Mouse (Mus musculus) adrenal gland, postnatal 25 days (tissue): Measurements from ENCODE around the gene Cln5. TPM values are rescaled to one million over a fixed set of nuclear protein-coding genes. Genes with fewer than 3 reads are reported as not detected.

Experiments used
- DNase-seq: peaks from one replicate; pipeline ENCODE4 v3.0.0; 2021; ENCODE audit warnings: mixed read lengths
- long read RNA-seq: library from polyadenylated mRNA; stranded (forward); transcript quantifications from one replicate; pipeline ENCODE4 v2.0.0, GENCODE M21; 2021
- total RNA-seq: library from RNA; stranded (reverse); gene quantifications from 2 replicates; pipeline ENCODE4 v1.2.3, GENCODE M21; 2021

Cln5 gene
- 32.4 and 32.8 TPM in 2 replicates for total RNA-seq
- long read RNA-seq, transcript Cln5-201 (4 exons, 2,445 nt): major isoform, 28 of 32 reads
- long read RNA-seq, partial matches to known transcripts: 3 of 32 reads
- long read RNA-seq, other reads (novel, unspliced or antisense): 1 of 32 reads

DNA sequence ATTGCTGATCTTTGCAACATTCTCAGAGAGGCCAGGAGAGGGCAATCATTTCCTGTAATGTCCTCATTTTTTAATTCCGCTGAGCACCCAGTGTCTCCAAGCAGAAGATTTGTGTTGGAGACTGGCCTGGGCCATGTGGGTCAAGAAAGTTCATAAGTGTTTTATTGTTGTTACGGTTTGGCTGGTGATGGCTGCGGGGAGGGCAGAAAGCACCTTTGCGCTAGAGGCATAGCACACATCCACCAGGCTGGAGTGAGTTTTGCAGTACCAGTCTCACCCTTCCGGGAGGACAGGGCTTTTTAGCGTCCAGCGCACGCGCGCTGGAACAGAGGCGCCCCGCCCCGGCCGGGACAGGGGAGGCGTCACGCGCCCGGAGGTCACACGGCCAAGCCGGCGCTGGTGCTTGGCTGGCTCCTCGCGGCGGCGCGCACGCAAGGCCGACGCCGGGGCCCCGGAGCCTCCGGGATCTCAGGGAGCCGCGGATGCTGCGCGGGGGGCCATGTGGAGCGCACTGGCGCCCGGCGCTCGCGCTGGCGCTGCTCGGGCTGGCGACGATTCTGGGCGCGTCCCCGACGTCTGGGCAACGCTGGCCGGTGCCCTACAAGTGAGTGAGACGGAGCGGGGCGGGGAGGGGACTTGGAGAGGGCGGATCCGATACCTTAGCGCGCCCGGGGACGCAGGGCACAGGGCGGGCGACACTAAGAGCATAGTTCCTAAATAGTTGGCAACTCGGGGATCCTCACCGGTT, at the start of gene Cln5:
Gene Cln5, plus strand, starts transcription at position 353 of the 748 bp plus-strand sequence.
- peak; percentile 97 for DNase-seq

DNA sequence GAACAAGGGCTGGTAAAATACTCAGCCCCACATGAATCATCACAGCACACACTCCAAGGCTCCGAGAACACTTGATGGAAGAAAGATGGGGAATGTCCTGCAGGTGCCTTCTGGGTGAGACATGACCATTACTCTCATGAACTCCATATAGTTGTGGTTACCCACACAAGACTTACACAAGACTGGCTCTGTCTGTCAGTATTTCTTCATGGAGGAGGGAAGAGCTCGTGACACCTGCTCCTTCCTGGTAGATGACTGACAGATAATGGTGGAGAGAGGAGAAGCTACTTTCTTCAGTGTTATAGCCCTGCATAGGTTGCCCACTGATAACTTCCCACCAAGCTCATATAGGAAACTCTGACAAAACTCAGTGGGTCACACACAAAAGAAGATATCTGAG, 40.8 kb upstream of the Cln5 start:
- no peak for DNase-seq

- DNase-seq: peak; percentile 39
These were observed 36.7 kb upstream of the Cln5 start for GRCm38 (mm10) chr14:103033271-103033823.

GRCm38 (mm10) chr14:103034076-103034475, 35.9 kb upstream of the Cln5 start:
- DNase-seq: no peak

GRCm38 (mm10) chr14:103037016-103037415, 33.0 kb upstream of the Cln5 start:
- no peak for DNase-seq

GRCm38 (mm10) chr14:103046677-103047076, 23.3 kb upstream of the Cln5 start, which contains the start of gene Acod1:
TSS of gene Acod1 (plus strand) at chr14:103046977.
- DNase-seq: no peak

DNA sequence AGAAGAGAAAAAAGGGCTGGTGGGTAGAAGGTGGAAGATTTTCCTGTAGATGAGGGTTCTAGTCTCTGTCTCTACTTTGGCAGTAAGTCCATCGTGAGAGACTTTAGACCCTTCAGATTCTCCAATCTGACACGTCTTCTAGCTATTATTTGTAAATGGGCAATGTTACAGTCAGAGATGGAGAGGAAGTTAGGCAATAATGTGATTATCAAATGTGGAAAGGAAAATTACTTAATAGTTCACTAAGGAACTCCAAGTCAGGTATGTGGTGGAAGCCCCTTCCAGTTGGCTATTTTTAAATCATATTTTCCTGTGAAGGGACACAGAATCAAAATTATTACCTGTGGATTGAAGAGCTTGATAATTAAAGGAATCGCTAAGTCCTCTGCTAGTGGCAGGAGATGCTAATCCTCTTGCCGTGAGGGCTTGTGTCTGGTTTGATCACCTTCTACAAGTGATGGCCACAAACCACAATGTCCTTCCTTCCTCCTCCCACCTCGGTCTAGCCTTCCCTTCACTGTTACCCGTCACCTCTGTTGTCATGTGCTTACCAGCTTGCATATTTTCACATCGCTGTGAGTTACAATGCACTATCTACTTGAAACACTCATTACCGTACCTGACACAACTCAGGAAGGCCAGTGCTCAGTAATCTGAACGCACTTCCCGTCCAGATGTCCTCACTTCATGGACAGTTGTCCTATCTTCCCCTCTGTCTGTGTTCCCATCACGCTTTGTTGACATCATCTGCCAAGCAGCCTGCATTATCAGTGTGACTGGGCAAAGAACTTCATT, 21.5 kb upstream of the Cln5 start:
- no peak for DNase-seq

DNA sequence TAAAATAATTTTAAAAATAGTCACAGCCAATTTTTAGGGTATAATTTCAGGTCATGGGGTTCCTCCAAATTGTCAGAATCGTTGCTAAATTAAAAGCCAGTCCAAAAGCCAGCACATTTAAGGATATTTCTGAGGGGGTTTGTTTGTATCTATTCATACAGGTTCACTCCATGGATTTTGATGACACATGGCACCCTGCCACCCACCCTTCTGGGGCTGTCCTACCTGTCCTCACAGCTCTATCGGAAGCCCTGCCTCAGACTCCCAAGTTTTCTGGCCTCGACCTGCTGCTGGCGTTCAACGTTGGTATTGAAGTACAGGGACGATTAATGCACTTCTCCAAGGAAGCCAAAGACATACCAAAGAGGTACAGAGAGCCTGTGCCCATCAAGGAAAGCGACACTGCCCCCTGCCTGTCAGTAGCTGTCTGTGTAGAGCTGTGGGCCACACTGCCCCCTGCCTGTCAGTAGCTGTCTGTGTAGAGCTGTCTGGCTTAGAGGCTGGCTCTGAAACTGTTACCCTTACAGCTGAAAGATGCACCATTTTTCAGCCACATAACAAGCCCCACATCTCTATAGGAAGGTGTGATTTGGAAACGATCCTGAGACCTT, 18.8 kb upstream of the Cln5 start:
- peak; percentile 86 for DNase-seq

DNA sequence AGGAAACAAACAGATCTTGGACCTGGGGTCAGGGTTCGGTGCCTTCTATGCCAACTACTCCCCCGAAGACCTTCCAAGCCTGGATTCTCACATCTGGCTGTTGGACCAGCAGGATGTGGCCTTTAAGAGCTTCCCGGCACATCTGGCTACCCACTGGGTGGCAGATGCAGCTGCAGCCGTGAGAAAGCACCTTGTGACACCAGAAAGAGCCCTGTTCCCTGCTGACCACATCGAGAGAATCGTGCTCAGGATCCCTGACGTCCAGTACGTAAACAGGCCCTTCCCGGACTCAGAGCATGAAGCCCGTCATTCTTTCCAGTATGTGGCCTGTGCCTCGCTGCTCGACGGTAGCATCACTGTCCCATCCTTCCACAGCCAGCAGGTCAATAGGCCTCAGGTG, 15.3 kb upstream of the Cln5 start:
- DNase-seq: no peak

DNA sequence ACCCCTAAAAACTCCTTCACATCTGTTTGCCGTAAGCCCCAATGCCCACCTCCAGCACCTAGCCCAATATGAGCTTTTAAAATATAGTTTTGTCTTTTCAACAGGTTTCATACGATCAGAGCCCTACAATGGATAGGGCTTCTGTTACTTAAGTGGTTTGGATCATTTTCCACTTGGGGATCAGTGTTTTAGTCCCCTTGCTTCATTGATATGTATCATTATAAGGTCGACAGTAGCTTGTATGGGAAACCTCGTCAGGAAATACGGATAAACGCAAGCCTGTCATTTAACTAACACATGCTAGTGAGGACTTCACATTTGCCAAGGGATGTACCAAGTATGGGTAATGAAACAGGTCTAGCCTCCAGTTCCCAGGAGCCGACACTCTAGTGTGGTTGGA, 13.4 kb upstream of the Cln5 start:
- no peak for DNase-seq

DNA sequence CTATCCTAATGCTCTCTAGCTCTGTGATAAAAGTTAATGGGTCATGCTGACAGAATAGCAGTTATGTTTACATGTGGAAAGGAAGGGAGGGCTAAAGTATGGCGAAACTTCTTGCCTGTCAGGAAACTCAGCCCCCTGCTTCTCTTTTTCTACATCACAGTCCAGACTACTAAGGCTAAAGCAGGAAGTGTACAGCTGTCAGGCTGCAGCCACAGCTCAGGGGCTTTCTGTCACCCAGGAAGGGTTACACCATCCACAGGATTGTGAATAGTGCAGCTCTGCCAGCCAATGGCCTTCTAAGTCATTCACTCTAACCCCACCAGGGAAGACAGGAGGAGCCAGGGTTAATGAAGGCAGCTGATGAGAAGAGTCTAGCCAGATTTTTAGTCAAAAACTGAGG, 11.0 kb upstream of the Cln5 start:
- no peak for DNase-seq

DNA sequence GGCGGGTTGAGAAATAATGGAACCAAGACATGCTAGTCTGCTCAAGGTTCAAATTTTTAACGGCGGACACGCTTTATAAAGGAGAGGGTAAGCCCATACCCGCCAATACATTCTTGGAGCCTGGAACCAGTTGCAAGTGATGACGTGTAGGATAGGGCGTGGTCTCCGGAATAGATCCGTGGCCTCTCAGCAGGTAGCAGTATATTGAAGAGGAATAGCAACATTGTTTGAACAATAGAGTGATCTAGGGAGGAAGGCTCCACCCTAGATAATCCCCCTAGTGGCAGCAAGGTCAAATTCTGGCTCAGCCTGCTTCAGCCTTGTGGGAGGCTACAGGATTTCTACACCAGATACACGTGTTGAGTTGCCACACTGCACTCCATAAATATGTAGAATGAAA, 10.5 kb upstream of the Cln5 start:
- DNase-seq: no peak

GRCm38 (mm10) chr14:103065294-103066167, 4.5 kb upstream of the Cln5 start:
- DNase-seq: peak; percentile 71

DNA sequence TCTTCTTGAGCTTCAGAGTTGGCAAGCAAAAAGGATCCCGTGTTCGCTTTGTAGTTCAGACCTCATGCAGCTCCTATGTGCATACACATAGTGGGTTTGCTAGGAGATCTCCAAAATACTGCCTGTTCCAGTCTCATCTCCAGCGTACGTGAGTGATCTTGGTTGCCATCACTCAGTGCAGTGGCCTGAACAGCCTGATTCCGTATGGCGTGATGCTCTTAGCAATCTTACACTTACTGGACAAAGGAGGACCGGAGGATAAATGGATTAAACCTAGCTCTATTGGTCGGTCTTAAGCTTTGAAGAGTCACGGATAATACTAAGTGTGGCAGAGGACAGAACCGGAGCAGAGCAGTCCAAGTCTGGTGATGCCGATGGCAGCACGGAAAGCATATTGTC, 552 bp upstream of the Cln5 start:
- no peak for DNase-seq

- no peak for DNase-seq
These were observed 774 bp downstream of the Cln5 start for GRCm38 (mm10) chr14:103070790-103071189.

GRCm38 (mm10) chr14:103071471-103071870, 1.5 kb downstream of the Cln5 start:
- DNase-seq: no peak

- DNase-seq: no peak
These were observed 2.7 kb downstream of the Cln5 start for GRCm38 (mm10) chr14:103072731-103073130.

- no peak for DNase-seq
These were observed 3.8 kb downstream of the Cln5 start for GRCm38 (mm10) chr14:103073825-103074224.

- no peak for DNase-seq
These were observed 5.2 kb downstream of the Cln5 start for GRCm38 (mm10) chr14:103075166-103075565.

- DNase-seq: no peak
These were observed 7.4 kb downstream of the Cln5 start for GRCm38 (mm10) chr14:103077272-103078005.
